Mouse (Mus musculus) bone marrow macrophage, adult 2 months (primary cell): Measurements from ENCODE around the gene Gm5475. TPM values are rescaled to one million over a fixed set of nuclear protein-coding genes. Genes with fewer than 3 reads are reported as not detected.

Experiments
- H3K27ac ChIP-seq: 2 replicates; pipeline ENCODE4 v1.5.1; 2012; ENCODE audit warnings: low read depth, low read length; ENCODE audit not compliant: insufficient read depth
- H3K4me1 ChIP-seq: 2 replicates; pipeline ENCODE4 v1.6.1; 2012; ENCODE audit warnings: low read length; ENCODE audit not compliant: control insufficient read depth, insufficient read depth
- H3K4me3 ChIP-seq: 2 replicates; pipeline ENCODE4 v1.5.1; 2012; ENCODE audit warnings: mild to moderate bottlenecking, low read length, moderate library complexity; ENCODE audit not compliant: insufficient read depth
- CTCF ChIP-seq: IDR thresholded peaks from 2 replicates; pipeline ENCODE4 v1.5.1; 2012; ENCODE audit warnings: low read depth, mild to moderate bottlenecking, low read length, moderate library complexity
- POLR2A ChIP-seq: IDR thresholded peaks from 2 replicates; pipeline ENCODE4 v1.6.1; 2012; ENCODE audit warnings: mild to moderate bottlenecking, low read depth, low read length, borderline replicate concordance
- polyA plus RNA-seq: library from polyadenylated mRNA; stranded (reverse); fragments of >200 nt; gene quantifications from 2 replicates; pipeline ENCODE4 v1.2.4, GENCODE M21; 2012; ENCODE audit not compliant: missing spikeins, insufficient read depth, insufficient read length

The Gm5475 gene
- polyA plus RNA-seq, 1 experiment: not detected

- TF ChIP-seq POLR2A: no peak
- TF ChIP-seq CTCF: no peak
- peaks cover 24% of the 10 kb centered on the region for H3K4me1 ChIP-seq
- H3K27ac ChIP-seq: no peak overlapping the region
- H3K4me3 ChIP-seq: peak overlapping the region; percentile 70
Observed at GRCm38 (mm10) chr15:100423916-100424315, 2.0 kb downstream of the Gm5475 start.

- peaks cover 17% of the 10 kb centered on the region for H3K4me1 ChIP-seq
- TF ChIP-seq POLR2A (no peak), CTCF (no peak)
- H3K4me3 ChIP-seq: peak within 1 kb of the TSS; percentile 70
- no peak within 1 kb of the TSS for H3K27ac ChIP-seq
Observed at GRCm38 (mm10) chr15:100424396-100425122, 2.6 kb downstream of the Gm5475 start, which contains the start of gene Slc11a2. Gene Slc11a2 (minus strand): TSS chr15:100425072.

DNA sequence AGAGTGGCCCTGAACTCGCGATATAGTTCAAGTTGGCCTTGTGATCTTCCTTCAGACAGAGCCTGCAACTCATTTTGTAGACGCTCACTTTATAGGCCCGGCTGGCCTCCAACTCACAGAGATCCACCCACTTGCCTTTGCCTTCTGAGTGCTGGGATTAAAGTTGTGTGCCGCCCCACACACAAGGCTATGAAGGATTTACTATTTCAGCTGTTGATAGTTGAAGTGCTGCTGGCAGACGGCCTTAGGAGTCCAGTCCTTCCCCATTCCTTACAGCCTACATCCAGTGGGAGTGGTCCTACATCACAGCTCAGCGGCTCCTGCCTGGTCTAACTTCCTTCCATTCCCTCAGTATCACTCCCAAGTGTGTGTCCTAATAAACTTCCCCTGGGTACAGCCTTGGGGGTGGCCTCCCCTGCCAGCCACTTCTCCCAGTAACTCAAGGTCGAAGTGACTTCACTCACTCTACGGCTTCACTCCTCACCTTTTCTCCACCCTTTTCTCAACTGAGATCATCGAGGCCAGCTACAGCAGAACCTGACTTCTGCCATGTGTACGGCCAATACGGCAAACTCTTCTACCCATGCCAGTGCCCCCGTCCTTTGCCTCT lies 6.5 kb downstream of the Gm5475 start:
- TF ChIP-seq POLR2A (no peak), CTCF (no peak)
- Histone ChIP-seq H3K4me1 (peaks cover 12% of the 10 kb centered on the region), H3K27ac (no peak overlapping the region), H3K4me3 (no peak overlapping the region)

DNA sequence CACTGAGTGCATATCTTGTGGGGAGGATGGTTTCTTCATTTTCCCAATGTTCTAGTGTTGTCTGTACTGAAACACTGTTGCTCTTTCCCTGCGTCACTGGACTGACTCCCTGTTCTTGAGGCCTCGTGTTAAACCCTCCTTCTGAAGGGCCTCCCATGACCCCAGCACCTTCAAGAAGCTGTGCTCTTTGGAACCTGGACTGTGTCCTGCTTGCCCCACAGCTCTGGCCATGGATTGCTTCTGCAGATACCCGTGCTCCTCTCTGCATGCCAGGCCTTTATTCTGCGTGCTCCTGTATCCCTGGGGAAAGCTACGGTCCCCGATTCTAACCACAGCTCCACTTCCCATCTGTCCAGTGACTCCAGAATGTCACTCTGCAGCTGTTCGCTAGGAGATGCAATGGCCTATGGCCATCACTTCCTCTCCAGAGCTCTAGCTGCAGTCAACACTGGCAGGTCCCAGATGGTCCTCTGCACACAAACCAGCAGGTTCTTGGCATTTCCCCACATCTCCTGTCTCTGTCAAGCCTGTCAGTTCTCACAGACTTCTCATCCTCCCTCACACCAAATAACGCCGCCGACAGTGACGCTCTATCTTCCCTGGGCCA lies 8.1 kb downstream of the Gm5475 start:
- H3K4me1 ChIP-seq: peaks cover 9% of the 10 kb centered on the region
- H3K4me3 ChIP-seq: no peak overlapping the region
- H3K27ac ChIP-seq: no peak overlapping the region
- no peak for TF ChIP-seq POLR2A
- TF ChIP-seq CTCF: no peak

DNA sequence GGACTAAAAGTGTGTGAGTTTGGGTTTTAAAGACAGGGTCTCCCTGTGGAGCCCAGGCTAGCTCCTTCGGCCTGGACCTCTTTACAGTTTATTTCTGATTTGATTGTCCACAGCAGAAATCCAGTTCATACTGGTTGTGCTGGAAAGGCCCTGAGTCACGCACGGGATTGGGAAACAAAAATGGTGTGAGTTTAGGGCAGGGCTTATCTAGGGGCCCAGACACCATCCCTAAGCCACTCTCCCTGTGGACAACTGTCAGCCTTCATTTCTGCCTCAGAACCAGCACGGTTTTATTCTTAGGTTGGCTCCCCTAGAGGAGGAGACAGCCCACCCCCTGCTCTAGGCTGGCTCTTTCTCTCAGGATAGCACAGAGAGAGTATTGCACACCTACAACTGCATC lies 11.3 kb downstream of the Gm5475 start:
- TF ChIP-seq CTCF: no peak
- no peak for TF ChIP-seq POLR2A
- H3K27ac ChIP-seq: no peak overlapping the region
- H3K4me3 ChIP-seq: no peak overlapping the region
- peaks cover 16% of the 10 kb centered on the region for H3K4me1 ChIP-seq

DNA sequence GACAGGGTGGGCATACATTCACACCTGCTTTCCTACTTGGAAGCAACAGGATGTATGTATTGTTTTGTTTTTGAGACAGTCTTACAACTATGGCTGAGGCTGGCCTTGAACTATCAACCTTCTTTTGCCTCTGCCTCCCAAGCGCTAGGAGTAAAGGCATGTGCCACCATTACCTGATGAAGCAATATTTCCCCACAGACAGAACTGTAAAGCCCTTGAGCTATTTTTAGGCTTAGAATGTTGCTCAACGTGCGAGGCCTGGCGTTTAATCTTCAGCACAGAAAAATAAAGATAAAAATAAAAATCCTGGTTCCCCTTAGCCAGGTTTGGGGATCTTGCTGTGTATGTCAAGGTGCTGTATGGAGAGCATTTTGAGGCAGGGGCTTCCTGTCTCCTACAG lies 14.2 kb downstream of the Gm5475 start:
- no peak for TF ChIP-seq POLR2A
- no peak for TF ChIP-seq CTCF
- H3K4me3 ChIP-seq: no peak overlapping the region
- peaks cover 8% of the 10 kb centered on the region for H3K4me1 ChIP-seq
- H3K27ac ChIP-seq: no peak overlapping the region

- H3K4me1 ChIP-seq: peaks cover 8% of the 10 kb centered on the region
- H3K4me3 ChIP-seq: no peak overlapping the region
- TF ChIP-seq POLR2A (no peak), CTCF (no peak)
- no peak overlapping the region for H3K27ac ChIP-seq
Observed at GRCm38 (mm10) chr15:100436518-100436917, 14.6 kb downstream of the Gm5475 start.

- Histone ChIP-seq H3K4me1 (peaks cover 16% of the 10 kb centered on the region), H3K4me3 (peak overlapping the region; percentile 56), H3K27ac (peak overlapping the region; percentile 39)
- TF ChIP-seq CTCF: no peak
- no peak for TF ChIP-seq POLR2A
Observed at GRCm38 (mm10) chr15:100443126-100443922, 21.4 kb downstream of the Gm5475 start.

DNA sequence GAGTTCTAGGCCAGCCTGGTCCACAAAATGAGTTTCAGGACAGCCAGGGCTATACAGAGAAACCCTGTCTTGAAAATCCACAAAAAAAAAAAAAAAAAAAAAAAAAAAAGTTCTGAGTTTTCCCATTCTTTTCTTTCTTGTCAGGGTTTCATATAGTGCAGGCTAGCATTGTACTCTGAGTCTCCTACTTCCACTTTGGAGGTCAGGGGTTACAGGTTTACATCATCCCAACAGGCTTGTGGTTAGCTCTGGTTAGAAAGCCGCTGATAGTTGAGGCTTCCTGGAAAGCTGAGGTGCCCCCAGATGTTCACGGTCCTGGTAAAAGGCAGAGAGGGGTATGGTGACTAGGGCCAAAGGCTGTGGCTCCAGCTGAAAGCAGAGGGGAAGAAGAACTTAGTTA lies 24.9 kb downstream of the Gm5475 start:
- TF ChIP-seq POLR2A (no peak), CTCF (no peak)
- Histone ChIP-seq H3K4me1 (peaks cover 34% of the 10 kb centered on the region), H3K4me3 (no peak overlapping the region), H3K27ac (no peak overlapping the region)
